Mouse (Mus musculus): ENCODE data around the gene Rmi1.
"Not testable (repeated sequence)": the region's sequence is repeated elsewhere in the genome, so short reads cannot be mapped to it uniquely, and the experiment has no call there.

Gene Rmi1

DNA sequence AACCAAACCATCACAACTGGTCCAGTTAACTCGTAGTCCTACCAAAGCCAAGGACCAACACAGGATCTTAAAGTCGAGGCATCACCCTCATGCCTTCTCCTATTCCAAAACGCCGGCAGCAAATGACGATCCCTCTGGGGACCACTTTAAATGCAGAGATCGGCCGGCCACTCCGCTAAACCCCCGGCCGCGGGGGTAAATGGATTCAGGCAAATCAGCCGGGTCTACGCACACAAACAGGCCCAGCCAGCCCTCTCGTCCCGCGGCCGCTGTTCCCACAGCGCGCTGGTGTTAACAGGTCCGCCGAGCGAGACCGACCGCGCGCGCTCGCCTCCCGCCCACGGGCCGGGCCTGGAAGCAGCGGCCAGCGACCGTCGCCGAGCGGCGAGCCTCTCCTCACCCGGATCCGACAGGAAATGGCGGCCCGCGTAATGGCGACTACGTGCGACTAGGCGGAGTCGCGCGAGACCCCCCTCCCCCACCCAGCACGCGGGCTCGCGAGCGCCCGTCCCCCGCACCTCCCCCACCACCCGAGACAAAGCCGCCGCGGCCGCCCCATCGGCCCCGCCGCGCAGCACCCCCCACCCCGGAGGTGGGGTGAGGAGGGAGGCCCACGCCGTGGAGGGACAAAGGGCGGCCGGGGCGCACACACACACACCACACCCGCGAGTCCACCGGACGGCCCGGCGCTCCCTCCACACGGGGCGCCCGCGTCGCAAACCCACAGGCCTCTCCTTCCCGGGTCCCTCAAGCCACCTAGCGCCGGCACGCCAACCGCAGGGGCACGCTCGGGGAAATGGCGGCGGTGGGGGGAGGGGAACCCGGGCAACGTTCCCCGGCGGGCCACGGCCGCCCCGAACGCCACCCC lies 679 bp upstream of the Rmi1 start:
- DNase-seq, result peak; percentile 75

DNA sequence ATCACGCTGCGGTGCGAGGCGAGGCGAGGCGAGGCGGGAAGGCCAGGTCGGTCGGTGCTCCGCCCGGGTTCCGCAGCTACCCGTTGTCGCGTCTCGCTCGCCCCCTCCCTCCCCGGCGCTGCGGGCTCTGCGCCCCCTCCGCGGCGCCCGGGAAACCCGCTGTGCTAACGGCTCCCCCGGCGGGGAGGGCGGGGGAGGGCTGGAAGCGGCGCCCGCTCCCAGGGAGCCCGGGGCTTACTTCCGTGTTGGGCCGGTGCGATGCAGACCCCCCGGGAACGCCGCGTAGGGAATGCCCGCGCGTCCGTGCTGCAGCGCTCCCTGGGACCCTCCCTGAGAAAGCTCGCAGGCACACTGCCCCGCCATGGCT lies 679 bp downstream of the Rmi1 start:
- no peak for DNase-seq

GRCm38 (mm10) chr13:58403243-58403642 lies 1.2 kb downstream of the Rmi1 start, which contains the start of gene Hnrnpk:
Hnrnpk (minus strand) TSS chr13:58403343.
- DNase-seq, result not testable (repeated sequence)

DNA sequence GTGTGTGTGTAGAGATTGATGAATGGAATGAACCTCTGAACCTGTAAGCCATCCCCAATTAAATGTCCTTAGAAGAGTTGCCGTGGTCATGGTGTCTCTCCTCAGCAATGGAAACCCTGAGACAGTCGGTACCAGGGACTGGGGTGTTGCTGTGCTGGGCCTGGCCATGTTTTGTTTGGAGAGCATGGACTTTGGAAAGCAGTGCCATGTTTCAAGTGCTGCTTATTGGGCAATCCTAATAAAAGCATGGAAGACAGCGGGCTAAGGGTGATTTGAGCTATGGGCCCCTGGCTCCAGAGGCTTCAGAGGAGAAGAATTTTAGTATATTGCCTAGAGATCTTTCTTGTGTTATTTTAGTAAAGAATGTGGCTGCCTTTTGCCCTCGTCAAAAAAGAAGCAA lies 9.0 kb downstream of the Rmi1 start:
- no peak for DNase-seq

DNA sequence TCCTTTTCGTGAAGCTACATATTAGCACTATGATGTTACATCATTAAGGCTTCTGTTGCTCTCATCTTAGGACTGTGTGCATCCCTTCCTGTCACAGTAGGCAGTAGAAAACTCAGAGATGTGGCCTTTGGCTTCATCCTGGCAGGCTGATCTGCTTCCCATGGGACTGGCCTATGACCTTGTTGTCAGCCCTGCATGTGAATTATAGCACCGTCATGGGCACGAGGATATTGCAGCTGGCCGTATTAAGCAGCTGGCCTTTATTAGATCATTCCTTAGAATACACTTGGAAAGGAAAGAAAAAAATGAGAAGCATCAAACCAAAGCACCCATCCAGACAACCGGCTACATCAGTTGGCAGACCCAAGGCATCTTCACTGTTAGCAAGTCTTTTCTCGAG lies 13.3 kb downstream of the Rmi1 start:
- DNase-seq, result no peak

DNA sequence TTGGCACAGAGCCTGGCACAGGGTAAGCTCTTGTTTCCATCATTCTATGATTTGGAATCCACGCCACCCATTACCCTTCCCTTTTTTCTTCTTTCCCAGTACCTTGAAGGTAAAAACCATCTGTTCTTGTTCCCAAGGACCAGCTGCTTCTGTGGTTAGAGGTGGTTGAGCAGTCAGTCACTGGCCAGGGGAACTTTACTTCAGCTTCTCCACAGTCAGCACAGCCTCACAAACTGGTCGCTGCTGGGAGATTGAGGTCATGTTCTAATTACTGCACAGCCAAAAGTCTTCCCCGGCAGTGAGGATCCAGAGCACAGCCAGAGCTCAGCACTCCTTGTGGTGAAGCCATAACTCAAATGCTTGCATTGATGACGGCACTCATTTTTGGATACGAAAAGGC lies 13.8 kb downstream of the Rmi1 start:
- DNase-seq, result no peak

- DNase-seq, result no peak
Observed at GRCm38 (mm10) chr13:58418656-58419055, 16.6 kb downstream of the Rmi1 start.

GRCm38 (mm10) chr13:58419266-58419665 lies 17.2 kb downstream of the Rmi1 start:
- no peak for DNase-seq

DNA sequence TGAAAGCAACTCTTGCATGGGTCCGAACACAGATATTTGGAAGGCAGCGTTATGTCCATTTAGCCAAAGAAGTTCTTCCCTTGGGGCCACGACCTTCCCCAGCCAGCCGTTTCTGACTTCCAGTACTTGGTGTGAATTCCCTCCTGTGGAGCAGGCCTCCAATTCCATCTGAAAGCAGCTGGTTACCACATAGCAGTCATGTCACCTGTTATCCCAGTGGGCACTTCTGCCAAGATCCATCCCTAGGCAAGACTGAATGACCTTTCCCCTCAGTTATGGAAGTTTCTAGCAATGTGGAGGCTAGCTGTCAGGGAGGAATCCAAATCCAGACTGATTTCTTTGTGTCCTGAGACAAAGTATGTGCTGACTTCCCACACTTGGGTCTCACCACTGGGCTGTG lies 19.0 kb downstream of the Rmi1 start:
- DNase-seq, result no peak

DNA sequence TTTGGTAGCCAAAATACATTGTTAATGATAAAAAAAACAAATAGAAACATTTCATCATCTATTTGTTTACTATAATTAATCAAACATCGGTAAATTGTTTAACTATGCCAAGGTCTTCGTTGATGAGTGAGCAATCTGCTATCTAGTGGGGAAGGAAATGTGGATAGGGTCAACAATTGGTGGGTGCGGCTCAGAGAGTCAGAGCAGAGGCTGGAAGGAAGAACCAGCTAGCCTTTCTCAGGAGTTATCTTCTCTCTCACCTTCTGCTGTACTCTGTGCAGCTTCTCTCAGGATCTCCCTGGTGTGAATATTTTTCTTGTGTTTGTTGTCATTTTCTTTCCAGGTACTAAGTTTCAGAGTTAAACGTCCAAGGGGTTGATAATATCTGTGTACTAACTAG lies 20.2 kb downstream of the Rmi1 start:
- DNase-seq, result no peak

DNA sequence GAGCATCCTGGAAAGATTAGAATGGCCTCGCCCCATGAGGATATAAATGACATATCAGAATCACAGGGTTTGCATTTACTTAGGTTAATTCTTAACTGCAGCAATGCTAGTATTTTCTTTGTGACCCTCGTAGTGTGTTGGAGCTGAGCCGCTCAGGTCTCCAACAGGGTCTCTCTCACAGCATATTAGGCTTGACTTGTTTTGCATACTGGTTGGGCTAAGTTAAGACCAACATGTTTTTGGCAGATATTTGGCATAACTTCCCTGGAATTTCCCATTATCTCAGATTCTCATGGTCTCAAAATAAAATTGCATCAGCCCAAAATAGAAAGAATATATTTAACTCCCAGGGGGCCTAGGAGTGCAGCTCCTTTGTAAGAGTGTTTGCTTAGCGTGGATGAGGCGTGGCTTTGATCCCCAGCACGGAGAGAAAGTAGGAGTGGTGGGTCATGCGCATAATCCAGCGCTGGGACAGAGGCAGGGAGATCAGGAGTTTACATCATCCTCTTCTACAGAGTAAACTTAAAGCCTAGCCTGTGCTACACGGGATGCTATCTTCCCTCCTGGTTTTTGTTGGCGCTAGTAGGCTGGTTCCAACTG lies 21.1 kb downstream of the Rmi1 start:
- DNase-seq, result no peak

- no peak for DNase-seq
Observed at GRCm38 (mm10) chr13:58439716-58440115, 37.7 kb downstream of the Rmi1 start.

DNA sequence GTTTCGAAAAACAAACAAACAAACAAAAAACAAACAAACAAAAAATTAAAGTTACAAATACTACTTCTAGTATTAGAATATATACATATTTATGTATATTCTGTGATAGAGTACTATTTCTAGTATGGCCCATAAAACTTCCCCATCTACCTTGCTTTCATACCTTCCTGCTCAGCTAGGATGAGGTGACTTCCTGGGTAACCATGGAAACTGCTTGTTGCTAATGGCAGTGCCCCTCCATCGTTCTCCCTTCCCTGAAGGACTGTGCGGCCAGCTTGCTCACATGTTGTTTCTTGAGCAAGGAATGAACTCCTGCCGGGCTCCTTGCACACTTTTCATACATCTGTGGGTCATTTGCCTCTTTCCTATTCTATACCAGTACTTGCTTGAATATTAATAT lies 41.3 kb downstream of the Rmi1 start:
- no peak for DNase-seq

GRCm38 (mm10) chr13:58443787-58444186 lies 41.7 kb downstream of the Rmi1 start:
- DNase-seq, result no peak

DNA sequence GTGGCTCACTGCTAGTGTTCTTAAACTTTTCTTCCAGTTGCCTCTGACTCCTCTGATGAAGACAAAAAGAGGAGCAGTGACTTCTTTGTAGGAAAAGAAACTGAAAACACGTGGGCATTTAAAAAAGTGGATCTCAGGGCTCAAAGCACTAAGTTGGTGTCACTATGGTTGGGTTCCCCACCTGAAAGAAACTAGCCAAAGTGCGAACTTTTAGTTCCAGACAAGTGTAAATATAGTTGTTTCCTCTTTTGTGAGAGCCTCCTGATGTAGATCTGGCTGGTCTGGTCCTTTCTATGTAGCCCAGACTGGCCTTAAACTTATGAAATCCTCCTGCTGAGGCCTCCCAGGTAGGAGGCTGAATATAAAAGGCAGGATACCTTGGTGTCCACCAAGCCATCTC lies 44.5 kb downstream of the Rmi1 start:
- DNase-seq, result no peak

DNA sequence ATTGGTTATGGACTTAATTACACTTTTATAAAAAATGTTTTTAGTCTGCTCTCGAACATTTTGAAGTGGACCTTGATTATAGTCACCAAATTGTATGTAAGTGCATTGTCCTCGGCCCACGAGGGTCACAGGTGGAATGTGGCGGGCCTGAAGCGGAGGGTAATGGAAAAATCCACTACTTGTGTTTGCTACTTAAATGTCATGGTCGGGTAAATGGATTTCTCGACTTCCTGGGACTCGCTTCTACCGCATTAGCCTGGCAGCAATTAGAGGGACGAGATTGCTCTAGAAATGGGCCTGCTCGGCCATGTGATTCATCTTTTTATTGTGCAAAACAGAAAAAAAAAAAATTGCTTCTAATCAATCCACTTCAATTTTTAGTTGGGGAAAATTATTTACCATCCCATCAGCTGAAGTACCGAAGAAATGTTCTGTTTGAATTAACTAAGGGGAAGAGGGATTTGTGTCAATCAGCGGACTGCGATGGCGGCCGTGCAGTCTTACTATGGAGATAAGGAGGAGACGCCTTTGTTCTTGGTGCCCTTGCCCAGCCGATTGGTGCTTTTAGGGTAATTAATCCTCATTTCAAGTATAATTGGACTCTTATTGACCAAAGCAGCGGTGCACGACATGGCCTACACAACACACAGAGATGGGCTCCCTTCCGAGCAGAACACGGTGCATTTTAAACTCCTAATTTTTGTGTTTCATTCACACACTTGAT lies 48.6 kb downstream of the Rmi1 start:
- DNase-seq, result no peak

GRCm38 (mm10) chr13:58452246-58452645 lies 50.2 kb downstream of the Rmi1 start:
- DNase-seq, result no peak

DNA sequence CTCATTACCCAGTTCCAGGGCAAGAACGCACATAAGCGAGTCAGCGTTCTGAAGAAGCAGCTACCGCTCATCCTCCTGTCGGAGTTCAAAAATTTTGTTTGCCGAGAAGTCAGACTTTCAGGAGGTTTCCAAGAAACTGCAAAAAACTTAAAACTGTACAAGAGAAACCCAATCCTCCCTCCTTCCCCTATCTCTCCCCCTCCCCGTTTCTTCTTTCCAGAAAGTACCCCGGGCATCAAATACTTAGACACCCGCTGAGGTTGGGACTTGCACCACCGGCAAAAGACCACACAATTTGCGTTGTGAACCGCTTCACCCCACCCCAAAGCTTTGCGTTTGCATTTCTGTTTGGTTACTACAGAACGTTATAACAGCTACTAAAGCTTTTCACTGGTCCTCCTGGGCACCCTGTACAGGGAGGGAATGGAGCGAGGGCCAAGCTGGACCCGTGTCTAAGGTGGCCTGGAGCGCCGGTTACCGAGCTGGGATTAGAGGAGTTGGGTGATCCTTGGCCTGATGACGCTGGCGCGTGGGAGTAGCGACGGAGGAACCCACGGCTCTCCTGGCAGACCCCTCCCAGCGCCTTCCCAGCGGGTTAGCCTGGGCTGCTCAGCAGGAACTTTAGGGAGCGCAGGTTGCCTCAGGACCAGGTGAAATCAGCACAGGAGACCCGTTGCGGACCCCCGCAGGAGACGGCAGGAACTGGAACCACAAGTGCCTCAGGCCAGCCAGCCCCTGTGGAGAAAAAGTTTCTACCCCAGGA lies 50.8 kb downstream of the Rmi1 start:
- DNase-seq, result no peak

DNA sequence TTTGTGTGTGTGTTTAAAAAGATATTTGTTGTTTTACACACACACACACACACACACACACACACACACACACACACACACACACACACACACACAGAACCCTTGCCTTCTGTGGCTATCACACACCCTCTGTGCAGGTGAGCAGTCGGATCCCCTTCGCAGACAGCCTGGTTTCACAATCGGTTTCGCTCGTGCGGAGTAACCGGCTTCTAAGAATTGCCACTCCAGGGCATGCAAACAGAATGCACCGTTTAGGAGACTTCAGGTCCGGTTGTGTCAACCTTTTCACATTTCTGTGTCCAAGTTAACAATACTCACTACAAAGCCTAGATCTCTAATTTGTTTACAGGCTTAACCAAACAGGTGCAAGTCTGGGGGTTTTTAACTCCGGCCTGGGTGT lies 51.5 kb downstream of the Rmi1 start:
- no peak for DNase-seq

GRCm38 (mm10) chr13:58456547-58456946 lies 54.5 kb downstream of the Rmi1 start:
- DNase-seq, result no peak

DNA sequence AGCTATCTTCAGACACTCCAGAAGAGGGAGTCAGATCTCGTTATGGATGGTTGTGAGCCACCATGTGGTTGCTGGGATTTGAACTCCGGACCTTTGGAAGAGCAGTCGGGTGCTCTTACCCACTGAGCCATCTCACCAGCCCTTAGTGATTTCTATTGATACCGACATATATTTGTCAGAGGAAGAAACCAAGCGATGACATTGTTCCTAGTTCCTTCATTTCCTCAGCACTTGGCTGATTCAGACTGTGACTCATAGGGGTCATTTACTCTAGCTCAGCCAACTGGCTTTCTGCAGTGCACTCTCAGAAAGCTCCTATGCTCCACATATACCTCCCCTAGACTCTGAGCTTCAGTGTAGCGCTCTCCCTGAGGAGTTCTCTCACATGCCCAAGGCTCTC lies 56.8 kb downstream of the Rmi1 start:
- DNase-seq, result not testable (repeated sequence)

Data from right cerebral cortex, adult 18-20 months (tissue).